Mouse (Mus musculus) adipose tissue, adult 10 weeks (tissue): Measurements from ENCODE around the gene Sdc4. TPM values are rescaled to one million over a fixed set of nuclear protein-coding genes. Genes with fewer than 3 reads are reported as not detected.

ENCODE experiments used
- polyA plus RNA-seq: library from polyadenylated mRNA; stranded (reverse); fragments of 350-450 nt; fragmentation: Illumina TruSeq; extraction: RNeasy Lipid Tissue Mini Kit (QIAGEN cat#74804); gene quantifications from one replicate; pipeline ENCODE4 v1.2.3, GENCODE M21; 2014; ENCODE audit warnings: low read depth, low replicate concordance

Gene Sdc4
- polyA plus RNA-seq = 26.4 TPM

DNA sequence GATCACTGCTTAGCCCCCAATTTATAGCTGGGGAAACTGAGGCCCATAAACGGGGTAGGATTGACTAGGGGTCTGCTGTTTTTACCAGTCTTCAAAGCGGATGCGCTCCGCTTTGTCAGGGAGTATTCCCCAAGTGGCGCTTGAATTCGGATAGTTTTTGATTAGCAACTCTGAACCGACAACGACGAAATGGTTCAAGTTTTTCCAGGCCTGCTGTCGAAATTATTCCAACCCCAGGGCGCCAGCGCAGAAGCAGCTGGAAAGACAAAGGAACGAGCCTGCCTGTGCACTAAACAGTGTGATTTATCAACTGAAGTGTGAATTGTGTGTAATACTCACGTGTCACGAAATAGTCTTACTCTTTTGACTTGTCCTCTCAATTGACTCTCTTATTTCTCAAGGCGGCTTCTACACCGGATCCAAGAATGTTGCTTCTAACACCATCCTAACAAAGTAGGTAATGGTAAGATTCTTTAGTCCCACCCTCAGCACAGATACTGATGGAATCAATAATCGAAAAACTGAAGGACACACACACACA is at the start of gene Sdc4:
Gene Sdc4, minus strand, starts transcription at position 428 of the 541 bp plus-strand sequence.

DNA sequence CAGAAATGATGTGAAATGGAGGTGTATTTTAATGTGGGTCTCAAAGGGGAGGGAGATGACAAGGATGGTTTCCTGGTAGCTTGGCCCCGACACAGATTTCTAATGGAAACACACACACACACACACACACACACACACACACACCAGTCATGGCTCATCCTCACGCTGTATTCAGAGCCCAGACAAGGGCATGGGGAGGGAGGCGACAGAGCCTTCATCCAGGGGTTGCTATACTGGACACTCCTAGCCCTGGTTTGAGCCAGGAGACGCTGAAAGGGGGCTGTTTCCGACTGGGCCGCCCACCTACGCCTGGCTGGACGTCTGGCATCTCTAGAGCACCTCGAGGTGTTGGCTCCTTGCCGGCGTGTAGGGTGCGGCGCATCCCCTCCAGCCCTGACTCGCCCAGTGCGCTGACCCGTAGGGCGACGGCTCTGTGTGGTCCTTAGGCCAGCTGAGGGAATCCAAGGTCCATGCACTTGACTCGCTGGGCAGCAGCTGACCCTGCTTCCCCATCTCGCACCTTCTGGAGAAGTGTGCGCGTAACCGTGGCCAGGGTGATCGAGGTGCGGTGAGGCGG is 42.1 kb upstream of the Sdc4 start, which contains the start of gene Dbndd2:
Gene Dbndd2, plus strand, starts transcription at position 426 of the 577 bp plus-strand sequence.

DNA sequence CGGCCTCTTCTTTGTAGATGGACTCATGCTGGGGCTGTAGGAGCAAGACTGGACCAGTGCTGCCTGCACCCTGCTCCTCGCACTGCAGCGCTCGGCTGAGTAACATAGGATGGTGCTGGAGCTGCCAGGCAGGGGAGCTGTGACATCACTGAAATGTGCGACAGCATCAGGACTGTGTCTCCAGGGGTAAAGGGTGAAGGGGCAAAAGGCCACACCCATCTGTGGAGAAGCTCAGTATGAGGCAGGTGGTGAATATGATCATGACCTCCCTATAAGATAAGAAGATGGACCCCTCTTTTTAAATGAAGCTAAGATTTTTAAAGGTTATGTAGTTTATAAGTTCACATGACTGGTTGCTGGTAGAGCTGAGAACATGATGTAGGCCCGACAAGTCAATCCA is 29.9 kb upstream of the Sdc4 start, which contains the start of gene Trp53tg5:
Gene Trp53tg5, minus strand, starts transcription at position 101 of the 400 bp plus-strand sequence.

DNA sequence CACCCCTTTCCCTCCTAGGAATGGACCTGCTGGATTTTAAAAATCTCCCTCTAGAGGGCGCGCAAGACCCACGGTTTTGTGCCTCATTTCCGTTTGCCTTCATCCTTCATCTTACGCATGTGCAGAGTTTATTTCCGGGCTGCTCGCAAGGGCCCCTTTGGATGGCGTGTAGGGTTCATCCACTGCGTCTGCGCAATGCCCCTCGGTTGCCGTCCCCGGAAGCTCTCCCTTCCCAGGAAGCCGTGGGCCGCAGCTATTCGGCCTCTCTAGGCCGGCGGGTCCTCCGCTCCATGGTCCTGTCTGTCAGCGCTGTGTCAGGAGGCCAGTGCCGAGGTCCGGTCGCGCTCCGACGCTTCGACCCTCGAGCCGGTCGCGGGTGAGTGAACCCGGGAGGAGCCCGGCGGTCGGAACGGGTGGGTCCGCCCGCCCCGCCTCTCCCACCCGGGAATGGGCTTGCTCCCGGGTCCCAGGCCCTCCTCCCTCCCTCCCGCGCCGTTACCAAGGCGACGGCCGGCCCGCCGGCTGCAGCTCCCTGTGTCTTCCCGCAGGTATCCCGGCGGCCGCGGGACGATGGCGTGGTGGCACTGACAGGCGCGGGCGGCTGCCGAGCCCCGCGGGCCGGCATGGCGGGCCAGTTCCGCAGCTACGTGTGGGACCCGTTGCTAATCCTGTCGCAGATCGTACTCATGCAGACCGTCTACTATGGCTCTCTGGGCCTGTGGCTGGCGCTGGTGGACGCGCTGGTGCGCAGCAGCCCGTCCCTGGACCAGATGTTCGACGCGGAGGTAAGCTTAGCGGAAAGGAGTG is 17.3 kb upstream of the Sdc4 start, which contains the start of gene Gm20458:
Gene Gm20458, plus strand, starts transcription at position 223 of the 807 bp plus-strand sequence.

DNA sequence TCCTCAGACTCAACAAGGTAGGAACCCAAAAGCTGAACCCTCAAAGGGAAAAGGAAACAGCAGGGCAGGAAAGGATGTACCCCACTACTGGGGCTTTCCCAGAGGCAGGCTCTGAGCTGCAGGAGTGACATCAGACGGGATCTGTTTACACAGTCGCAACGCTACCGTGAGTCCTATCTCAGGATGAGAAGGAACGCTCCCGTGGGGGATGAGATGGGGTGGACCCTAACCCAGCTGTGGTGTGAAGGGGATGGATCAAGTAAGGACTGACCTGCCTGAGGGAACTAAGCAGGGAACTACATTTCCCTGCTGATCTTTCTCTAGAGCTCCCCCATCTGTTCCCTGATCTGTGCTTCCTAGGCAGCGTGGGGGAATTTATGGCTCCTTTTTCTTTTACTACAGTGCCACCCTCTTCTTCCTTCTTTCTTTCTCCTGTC is 13.2 kb upstream of the Sdc4 start, which contains the start of gene Sys1:
Gene Sys1, plus strand, starts transcription at position 101 of the 437 bp plus-strand sequence.

DNA sequence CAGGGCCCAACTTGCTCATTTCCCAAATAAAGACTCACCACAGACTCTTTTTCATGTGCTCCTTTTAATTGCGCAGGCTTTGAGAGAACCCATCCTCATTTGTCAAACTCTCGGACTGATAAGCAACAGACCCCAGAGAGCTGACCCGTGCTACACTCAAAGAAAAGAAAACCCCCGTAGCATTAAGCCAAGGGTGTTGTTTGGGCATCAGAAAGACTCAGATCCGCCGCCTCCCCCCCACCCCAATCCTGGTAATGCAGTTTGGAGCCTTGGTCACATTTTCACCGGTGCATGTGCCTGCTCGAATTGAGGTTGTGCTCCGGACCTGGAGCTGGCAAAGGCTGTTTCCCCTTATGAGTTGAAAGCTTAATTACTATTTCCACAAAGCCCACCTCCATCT is 38.6 kb downstream of the Sdc4 start, which contains the start of gene Matn4:
Gene Matn4, minus strand, starts transcription at position 101 of the 400 bp plus-strand sequence.

DNA sequence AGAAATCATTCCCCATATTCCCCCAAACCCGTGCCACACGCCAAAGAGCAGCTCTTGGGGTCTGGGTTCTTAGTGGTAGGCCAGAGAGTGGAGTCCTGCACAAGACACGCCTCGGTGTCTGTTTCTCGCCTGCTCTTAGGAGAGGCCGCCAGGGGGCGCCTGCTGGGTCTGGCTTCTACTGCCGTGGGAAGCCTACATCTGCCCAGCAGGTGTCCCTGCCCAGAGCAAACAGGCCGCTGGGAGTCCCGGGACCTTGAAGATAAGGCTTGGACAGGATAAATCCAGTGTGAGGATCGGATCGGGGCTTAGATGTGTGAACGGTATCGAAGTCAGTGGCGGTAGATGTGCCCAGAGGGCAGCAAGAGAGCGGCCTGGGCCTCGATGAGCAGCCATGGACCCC is 40.8 kb downstream of the Sdc4 start, which contains the start of gene Rbpjl:
Gene Rbpjl, plus strand, starts transcription at position 236 of the 400 bp plus-strand sequence.

DNA sequence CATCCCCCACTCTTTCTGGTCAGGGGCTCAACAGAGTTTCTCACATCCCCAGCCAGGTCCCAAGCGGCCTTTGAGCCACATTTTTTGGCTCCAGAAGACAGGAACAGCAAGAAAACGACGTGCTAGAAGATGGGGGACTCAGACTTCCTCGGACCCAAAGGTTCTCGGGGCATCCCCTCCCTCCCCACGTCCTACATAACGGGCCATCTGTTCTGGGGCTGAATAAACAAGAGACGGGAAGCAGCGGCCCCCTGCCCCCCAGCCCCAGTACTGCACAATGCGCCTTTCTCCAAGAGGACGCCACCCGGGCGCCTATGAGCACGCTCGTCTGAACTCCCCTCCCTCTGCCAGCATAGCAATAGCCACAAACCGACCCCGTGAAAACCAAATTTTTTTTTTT is 54.7 kb downstream of the Sdc4 start, which contains the start of gene Slpi:
Gene Slpi, minus strand, starts transcription at position 76 of the 400 bp plus-strand sequence.

Other genes starting within 250 kb of the Sdc4 start
- 5.9 TPM for gene Wfdc15a, start 243.8 kb downstream of the Sdc4 start, polyA plus RNA-seq
- gene Wfdc15b, start 222.2 kb downstream of the Sdc4 start, polyA plus RNA-seq = 738 TPM
- gene Svs2, start 205.4 kb downstream of the Sdc4 start, polyA plus RNA-seq = not detected
- gene Svs3b, start 187.2 kb downstream of the Sdc4 start, polyA plus RNA-seq = not detected
- gene Svs4, start 165.4 kb downstream of the Sdc4 start, polyA plus RNA-seq = not detected
- not detected for gene Svs3a, start 154.6 kb downstream of the Sdc4 start, polyA plus RNA-seq
- not detected for gene Svs6, start 127.1 kb downstream of the Sdc4 start, polyA plus RNA-seq
- gene Svs5, start 111.1 kb downstream of the Sdc4 start, polyA plus RNA-seq = 1.8 TPM
- 110 TPM for gene Slpi, start 54.8 kb downstream of the Sdc4 start, polyA plus RNA-seq
- not detected for gene Rbpjl, start 40.7 kb downstream of the Sdc4 start, polyA plus RNA-seq
- gene Matn4, start 38.7 kb downstream of the Sdc4 start, polyA plus RNA-seq = 1.1 TPM
- gene Sys1, start 13.1 kb upstream of the Sdc4 start, polyA plus RNA-seq = 31.9 TPM
- not detected for gene Gm20458, start 17.1 kb upstream of the Sdc4 start, polyA plus RNA-seq
- 2.1 TPM for gene Trp53tg5, start 29.8 kb upstream of the Sdc4 start, polyA plus RNA-seq
- gene Dbndd2, start 42.2 kb upstream of the Sdc4 start, polyA plus RNA-seq = 18.9 TPM
- 74.8 TPM for gene Pigt, start 53.6 kb upstream of the Sdc4 start, polyA plus RNA-seq
- 15.2 TPM for gene Wfdc2, start 118.5 kb upstream of the Sdc4 start, polyA plus RNA-seq
- gene Spint3, start 129.6 kb upstream of the Sdc4 start, polyA plus RNA-seq = 240 TPM
- 118 TPM for gene Wfdc6a, start 141.6 kb upstream of the Sdc4 start, polyA plus RNA-seq
- 285 TPM for gene Eppin, start 149.7 kb upstream of the Sdc4 start, polyA plus RNA-seq
- gene Wfdc6b, start 169.6 kb upstream of the Sdc4 start, polyA plus RNA-seq = 215 TPM
- 244 TPM for gene Wfdc8, start 169.7 kb upstream of the Sdc4 start, polyA plus RNA-seq
- gene Wfdc16, start 194.9 kb upstream of the Sdc4 start, polyA plus RNA-seq = 298 TPM
- gene Wfdc10, start 212.2 kb upstream of the Sdc4 start, polyA plus RNA-seq = 2,863 TPM
- 297 TPM for gene Wfdc9, start 212.7 kb upstream of the Sdc4 start, polyA plus RNA-seq
- gene Wfdc11, start 230.2 kb upstream of the Sdc4 start, polyA plus RNA-seq = 41.2 TPM
- gene Wfdc13, start 241.2 kb upstream of the Sdc4 start, polyA plus RNA-seq = 775 TPM